Mouse (Mus musculus): Measurements from ENCODE around the gene Fam69a. TPM values are rescaled to one million over a fixed set of nuclear protein-coding genes. Genes with fewer than 3 reads are reported as not detected.
A peak's percentile ranks its signal among the peaks of the same experiment; 100 is the strongest.

Gene Fam69a
- polyA plus RNA-seq, 1 experiment = 0.94 TPM

- no peaks in the 10 kb centered on the region for H3K36me3 ChIP-seq (replicated peaks; ENCODE audit: low read length)
- TF ChIP-seq FLI1 (IDR thresholded peaks at IDR 0.05; ENCODE audit: low read length) = no peak
- H3K4me3 ChIP-seq (replicated peaks) = no peak overlapping the region
- H3K4me1 ChIP-seq = 0 out of 2 replicates have a peak, but pooled peaks cover 3% of the 10 kb centered on the region
- H3K9me3 ChIP-seq = no peaks in the 10 kb centered on the region
- peaks cover 22% of the 10 kb centered on the region for H3K27me3 ChIP-seq (replicated peaks)
Observed at GRCm38 (mm10) chr5:107889994-107890888, 96.6 kb downstream of the Fam69a start.

DNA sequence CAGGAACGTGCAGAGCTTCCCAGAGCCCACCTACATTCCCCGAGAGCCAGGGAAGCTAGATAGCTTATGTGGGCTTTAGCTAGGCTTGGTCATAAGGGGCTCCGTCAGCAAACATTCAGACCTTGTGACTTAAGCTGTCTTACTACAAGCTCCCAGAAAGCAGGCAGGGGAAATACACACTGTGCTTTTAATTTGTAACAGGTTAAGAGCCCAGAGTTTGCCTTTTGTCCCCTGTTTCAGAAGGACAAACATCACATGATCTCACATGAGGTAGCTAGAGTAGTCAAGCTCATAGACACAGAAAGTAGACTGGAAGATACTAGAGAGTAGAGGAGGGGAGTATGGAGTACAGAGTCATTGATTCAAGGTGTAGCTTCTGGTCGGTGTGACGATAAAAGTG lies 106.2 kb downstream of the Fam69a start:
- Histone ChIP-seq H3K36me3 (replicated peaks; ENCODE audit: low read length) (no peaks in the 10 kb centered on the region), H3K9me3 (no peaks in the 10 kb centered on the region), H3K4me3 (replicated peaks) (no peak overlapping the region), H3K27me3 (replicated peaks) (peaks cover 6% of the 10 kb centered on the region), H3K4me1 (no peaks in the 10 kb centered on the region)
- TF ChIP-seq FLI1 (IDR thresholded peaks at IDR 0.05; ENCODE audit: low read length) (no peak), GATA1 (IDR thresholded peaks at IDR 0.05; ENCODE audit: borderline replicate concordance, low read length) (no peak)

DNA sequence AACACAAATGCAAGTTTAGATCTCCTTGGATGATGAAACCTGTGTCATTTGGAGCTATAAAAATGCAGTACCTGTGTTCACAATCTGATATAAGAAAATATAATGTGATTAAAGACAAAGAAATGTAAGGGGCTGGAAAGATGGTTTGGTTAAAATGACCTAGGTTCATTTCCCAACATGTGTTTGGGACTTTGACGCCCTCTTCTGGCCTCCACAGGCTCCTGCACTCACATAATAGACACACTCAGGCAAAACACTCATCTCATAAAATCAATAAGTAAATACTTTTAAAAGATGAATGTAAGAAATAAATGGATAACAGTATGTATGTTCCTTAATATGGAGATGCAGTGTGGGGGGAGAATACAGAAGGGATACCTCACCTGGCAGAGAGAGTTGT lies 109.8 kb downstream of the Fam69a start:
- TF ChIP-seq GATA1 (IDR thresholded peaks at IDR 0.05; ENCODE audit: borderline replicate concordance, low read length) (no peak), FLI1 (IDR thresholded peaks at IDR 0.05; ENCODE audit: low read length) (no peak)
- H3K27me3 ChIP-seq (replicated peaks) = peaks cover 19% of the 10 kb centered on the region

GRCm38 (mm10) chr5:107875261-107875611 lies 111.6 kb downstream of the Fam69a start:
- Histone ChIP-seq H3K4me3 (replicated peaks) (no peak overlapping the region), H3K9me3 (no peaks in the 10 kb centered on the region), H3K4me1 (no peaks in the 10 kb centered on the region), H3K36me3 (replicated peaks; ENCODE audit: low read length) (no peaks in the 10 kb centered on the region), H3K27me3 (replicated peaks) (peaks cover 33% of the 10 kb centered on the region)
- TF ChIP-seq FLI1 (IDR thresholded peaks at IDR 0.05; ENCODE audit: low read length) (no peak), GATA1 (IDR thresholded peaks at IDR 0.05; ENCODE audit: borderline replicate concordance, low read length) (no peak)

More for the DNA sequence above, 109.8 kb downstream of the Fam69a start:
- Histone ChIP-seq H3K4me3 (replicated peaks) (no peak overlapping the region), H3K9me3 (no peaks in the 10 kb centered on the region), H3K4me1 (no peaks in the 10 kb centered on the region), H3K36me3 (replicated peaks; ENCODE audit: low read length) (no peaks in the 10 kb centered on the region)

DNA sequence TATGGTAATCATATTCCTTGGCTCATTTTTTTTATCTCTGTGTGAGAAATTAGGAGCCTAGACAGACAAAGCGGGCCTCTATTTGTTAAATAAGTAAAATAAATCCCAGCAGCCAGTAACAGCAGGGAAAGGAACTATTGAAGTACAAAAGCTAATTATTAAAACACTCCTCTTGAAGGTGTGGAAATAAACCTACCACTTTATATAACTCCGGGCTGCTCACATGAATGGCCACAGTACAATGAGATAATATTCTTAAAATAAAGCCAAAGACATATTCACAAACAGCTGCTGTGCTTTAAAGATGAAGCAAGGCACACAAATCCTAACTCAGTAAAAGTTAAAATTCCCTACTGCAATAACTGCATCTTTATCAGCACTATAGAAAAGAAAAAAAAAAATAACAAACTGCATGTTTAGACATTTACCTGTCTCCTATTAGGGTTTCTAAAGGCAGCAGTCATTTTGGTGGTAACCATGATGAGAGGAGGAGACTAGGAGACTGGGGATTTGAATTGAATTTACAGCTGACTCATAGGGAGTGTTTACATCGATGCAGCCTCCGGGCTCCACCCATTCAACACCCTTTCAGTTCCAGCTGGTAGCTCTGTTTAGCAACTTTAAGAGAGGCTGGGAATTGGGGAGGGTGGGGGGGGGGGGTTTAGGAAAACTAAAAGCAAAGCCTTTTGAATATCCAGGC lies 112.2 kb downstream of the Fam69a start, which contains the start of gene Evi5:
Gene Evi5, minus strand, starts transcription at position 547 of the 700 bp plus-strand sequence.
- TF ChIP-seq GATA1 (IDR thresholded peaks at IDR 0.05; ENCODE audit: borderline replicate concordance, low read length) (no peak), FLI1 (IDR thresholded peaks at IDR 0.05; ENCODE audit: low read length) (no peak)
- Histone ChIP-seq H3K36me3 (replicated peaks; ENCODE audit: low read length) (no peaks in the 10 kb centered on the region), H3K4me3 (replicated peaks) (no peak within 1 kb of the TSS), H3K27me3 (replicated peaks) (peaks cover 38% of the 10 kb centered on the region), H3K4me1 (no peaks in the 10 kb centered on the region), H3K9me3 (no peaks in the 10 kb centered on the region)

DNA sequence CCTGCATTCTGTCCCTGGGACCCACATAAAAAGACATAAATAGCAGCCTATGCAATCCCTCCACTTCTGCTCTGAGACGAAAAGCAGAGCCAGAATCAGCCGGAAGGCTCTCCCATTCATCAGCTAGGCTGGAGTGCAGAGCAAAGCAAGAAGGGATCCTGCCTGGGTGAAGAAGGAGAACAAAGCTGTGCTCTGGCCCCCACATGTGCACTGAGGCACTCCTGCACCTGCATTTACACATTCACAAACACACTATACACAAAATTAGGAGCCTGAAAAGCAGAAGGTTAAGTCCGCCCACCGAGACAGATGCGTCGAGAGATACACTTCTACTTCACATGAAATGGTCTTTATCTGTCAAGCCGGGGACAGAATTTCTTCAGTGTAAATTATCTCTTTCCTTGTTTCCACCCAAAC lies 113.0 kb downstream of the Fam69a start:
- TF ChIP-seq GATA1 (IDR thresholded peaks at IDR 0.05; ENCODE audit: borderline replicate concordance, low read length) (no peak), FLI1 (IDR thresholded peaks at IDR 0.05; ENCODE audit: low read length) (no peak)
- H3K9me3 ChIP-seq = no peaks in the 10 kb centered on the region
- no peaks in the 10 kb centered on the region for H3K36me3 ChIP-seq (replicated peaks; ENCODE audit: low read length)
- H3K27me3 ChIP-seq (replicated peaks) = peaks cover 45% of the 10 kb centered on the region
- no peak overlapping the region for H3K4me3 ChIP-seq (replicated peaks)
- H3K4me1 ChIP-seq = peaks cover 4% of the 10 kb centered on the region; the same call in 1 of the 2 replicates

DNA sequence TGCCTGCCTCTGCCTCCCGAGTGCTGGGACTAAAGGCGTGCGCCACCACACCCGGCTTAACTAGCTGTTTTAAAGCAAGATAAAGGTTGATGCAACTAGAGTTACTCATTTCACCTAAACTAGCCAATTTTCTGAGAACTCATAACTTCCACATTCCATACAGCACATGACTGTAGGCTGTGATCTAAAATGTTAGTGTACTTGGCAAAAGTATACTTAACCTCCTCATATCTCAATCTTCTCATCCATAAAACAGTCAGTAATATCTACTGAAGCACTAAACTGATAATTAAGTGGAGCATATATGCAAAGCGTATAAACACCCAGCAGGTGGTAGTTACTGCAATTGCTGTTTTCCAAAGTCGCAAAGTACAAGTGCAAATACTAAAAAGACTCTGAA lies 113.6 kb downstream of the Fam69a start:
- TF ChIP-seq FLI1 (IDR thresholded peaks at IDR 0.05; ENCODE audit: low read length) = no peak
- TF ChIP-seq GATA1 (IDR thresholded peaks at IDR 0.05; ENCODE audit: borderline replicate concordance, low read length) = no peak
- H3K4me3 ChIP-seq (replicated peaks) = no peak overlapping the region
- H3K27me3 ChIP-seq (replicated peaks) = peaks cover 50% of the 10 kb centered on the region
- H3K36me3 ChIP-seq (replicated peaks; ENCODE audit: low read length) = no peaks in the 10 kb centered on the region
- no peaks in the 10 kb centered on the region for H3K9me3 ChIP-seq
- peaks cover 7% of the 10 kb centered on the region for H3K4me1 ChIP-seq

GRCm38 (mm10) chr5:107869701-107870100 lies 117.2 kb downstream of the Fam69a start:
- Histone ChIP-seq H3K27me3 (replicated peaks) (peaks cover 79% of the 10 kb centered on the region), H3K4me1 (peaks cover 15% of the 10 kb centered on the region), H3K36me3 (replicated peaks; ENCODE audit: low read length) (no peaks in the 10 kb centered on the region), H3K4me3 (replicated peaks) (no peak overlapping the region), H3K9me3 (no peaks in the 10 kb centered on the region)
- TF ChIP-seq FLI1 (IDR thresholded peaks at IDR 0.05; ENCODE audit: low read length) (no peak), GATA1 (IDR thresholded peaks at IDR 0.05; ENCODE audit: borderline replicate concordance, low read length) (no peak)

DNA sequence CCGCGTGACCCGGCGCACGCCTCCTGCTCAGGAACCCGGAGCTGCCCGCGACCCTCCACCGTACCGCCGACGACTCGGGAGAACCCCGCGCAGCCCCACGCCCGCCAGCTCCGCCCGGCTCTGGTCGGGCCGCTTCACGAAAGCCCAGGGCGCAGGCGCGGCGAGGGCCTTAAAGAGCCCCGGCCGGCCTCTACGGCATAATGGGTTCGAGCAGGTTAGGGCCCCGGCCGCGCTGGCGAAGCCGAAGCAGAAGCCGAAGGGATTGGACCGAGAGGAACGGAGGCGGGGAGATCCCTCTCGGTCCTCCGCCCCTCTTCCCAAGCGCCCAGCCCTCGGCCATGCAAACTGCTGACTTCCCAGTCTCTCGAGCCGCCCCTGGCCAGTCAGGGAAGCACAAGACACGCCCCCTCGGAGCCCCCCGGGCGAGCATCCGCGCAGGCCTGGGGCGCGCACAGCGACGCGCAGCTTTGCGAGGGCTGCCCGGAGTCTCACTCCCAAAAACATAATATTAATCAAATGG lies 117.9 kb downstream of the Fam69a start:
- H3K9me3 ChIP-seq = no peaks in the 10 kb centered on the region
- no peaks in the 10 kb centered on the region for H3K36me3 ChIP-seq (replicated peaks; ENCODE audit: low read length)
- TF ChIP-seq FLI1 (IDR thresholded peaks at IDR 0.05; ENCODE audit: low read length) (no peak), GATA1 (IDR thresholded peaks at IDR 0.05; ENCODE audit: borderline replicate concordance, low read length) (no peak)
- H3K4me3 ChIP-seq (replicated peaks) = peak overlapping the region; percentile 91
- peaks cover 15% of the 10 kb centered on the region for H3K4me1 ChIP-seq
- H3K27me3 ChIP-seq (replicated peaks) = peaks cover 85% of the 10 kb centered on the region
